Mouse (Mus musculus) CH12.LX (cell line): ENCODE measurements around the gene Phka1. TPM values are rescaled to one million over a fixed set of nuclear protein-coding genes. Genes with fewer than 3 reads are reported as not detected.

Source experiments
- DNase-seq: peaks from one replicate; pipeline ENCODE4 v3.0.0-alpha.2; 2013; ENCODE audit errors: extremely low read depth
- H3K27ac ChIP-seq: 2 replicates; pipeline ENCODE4 v1.5.1; 2012; ENCODE audit warnings: low read depth, mild to moderate bottlenecking, control low read depth, moderate library complexity; ENCODE audit not compliant: insufficient read depth
- H3K27me3 ChIP-seq: replicated peaks from 2 replicates; pipeline ENCODE3; 2012; ENCODE audit warnings: inconsistent platforms
- H3K36me3 ChIP-seq, 2 experiments: replicated peaks in 1 of 2; 2 replicates each; pipeline versions ENCODE3 to v1.6.1; 2012; ENCODE audit warnings: inconsistent platforms in 1 of 2, low read length in 1 of 2, mild to moderate bottlenecking in 1 of 2, mixed read lengths in 1 of 2, moderate library complexity in 1 of 2; ENCODE audit not compliant: control insufficient read depth in 1 of 2, insufficient read depth in 1 of 2
- H3K4me1 ChIP-seq, 2 experiments: 2 replicates each; pipeline ENCODE4 v1.6.1; 2012; ENCODE audit warnings: inconsistent platforms in 1 of 2, moderate library complexity in 1 of 2; ENCODE audit not compliant: insufficient read depth in 2 of 2, control insufficient read depth in 1 of 2
- H3K4me2 ChIP-seq: 2 replicates; pipeline ENCODE4 v1.6.1; 2012; ENCODE audit warnings: low read depth, mild to moderate bottlenecking, control low read depth; ENCODE audit not compliant: poor library complexity, insufficient read depth, severe bottlenecking
- H3K4me3 ChIP-seq, 3 experiments: fragments of 150-350 bp in 1 of 3; sonication (generic) in 1 of 3; replicated peaks in 1 of 3; 2 replicates each; pipeline versions ENCODE3 to v1.5.1; 2011 to 2012; ENCODE audit warnings: low read depth in 2 of 3, low read length in 2 of 3, mild to moderate bottlenecking in 2 of 3, moderate library complexity in 2 of 3, control low read depth in 1 of 3, improper control_type of control experiment in 1 of 3, inconsistent platforms in 1 of 3, mixed read lengths in 1 of 3; ENCODE audit not compliant: poor library complexity in 1 of 3
- H3K79me2 ChIP-seq: replicated peaks from 2 replicates; pipeline ENCODE4 v1.6.1; 2012; ENCODE audit warnings: mild to moderate bottlenecking, moderate library complexity; ENCODE audit not compliant: control insufficient read depth, poor library complexity, insufficient read depth, severe bottlenecking; ENCODE audit errors: extremely low read depth
- H3K9ac ChIP-seq: 2 replicates; pipeline ENCODE4 v1.6.1; 2012; ENCODE audit warnings: low read depth, mild to moderate bottlenecking, control low read depth, moderate library complexity; ENCODE audit not compliant: insufficient read depth
- H3K9me3 ChIP-seq: replicated peaks from 2 replicates; pipeline ENCODE3; 2012; ENCODE audit warnings: low read length, inconsistent platforms, mixed read lengths
- CHD2 ChIP-seq: IDR thresholded peaks from 2 replicates; pipeline ENCODE4 v1.6.1; 2011; ENCODE audit warnings: low read length, improper control_type of control experiment
- E2F4 ChIP-seq: IDR thresholded peaks from 2 replicates; pipeline ENCODE4 v1.6.1; 2011; ENCODE audit warnings: low read depth, low read length, improper control_type of control experiment; ENCODE audit not compliant: insufficient replicate concordance
- ELF1 ChIP-seq: IDR thresholded peaks from 2 replicates; pipeline ENCODE4 v1.6.1; 2014; ENCODE audit warnings: low read depth, mild to moderate bottlenecking, inconsistent platforms, low read length, improper control_type of control experiment
- EP300 ChIP-seq: IDR thresholded peaks from 2 replicates; pipeline ENCODE4 v1.6.1; 2011; ENCODE audit warnings: low read length, improper control_type of control experiment
- HCFC1 ChIP-seq: IDR thresholded peaks from 2 replicates; pipeline ENCODE4 v1.6.1; 2012; ENCODE audit warnings: low read depth, mild to moderate bottlenecking, inconsistent platforms, low read length, improper control_type of control experiment
- IRF4 ChIP-seq: IDR thresholded peaks from 2 replicates; pipeline ENCODE4 v1.6.1; 2014; ENCODE audit warnings: low read depth, mild to moderate bottlenecking, inconsistent platforms, low read length, improper control_type of control experiment
- JUN ChIP-seq: IDR thresholded peaks from 2 replicates; pipeline ENCODE4 v1.6.1; 2011; ENCODE audit warnings: low read depth, mild to moderate bottlenecking, low read length, improper control_type of control experiment, moderate library complexity; ENCODE audit not compliant: insufficient read depth
- JUND ChIP-seq: conservative IDR thresholded peaks from 2 replicates; pipeline ENCODE4 v1.6.1; 2011; ENCODE audit warnings: low read depth, low read length, improper control_type of control experiment
- MAFK ChIP-seq: IDR thresholded peaks from 2 replicates; pipeline ENCODE4 v1.6.1; 2011; ENCODE audit warnings: low read length, improper control_type of control experiment; ENCODE audit not compliant: insufficient replicate concordance
- MAX ChIP-seq: IDR thresholded peaks from 2 replicates; pipeline ENCODE4 v1.6.1; 2011; ENCODE audit warnings: low read length, improper control_type of control experiment
- MAZ ChIP-seq: IDR thresholded peaks from 2 replicates; pipeline ENCODE4 v1.6.1; 2012; ENCODE audit warnings: low read depth, mild to moderate bottlenecking, inconsistent platforms, low read length, improper control_type of control experiment, moderate library complexity
- RAD21 ChIP-seq: IDR thresholded peaks from 2 replicates; pipeline ENCODE4 v1.6.1; 2011; ENCODE audit warnings: low read depth, mild to moderate bottlenecking, low read length, improper control_type of control experiment, moderate library complexity
- RCOR1 ChIP-seq: conservative IDR thresholded peaks from 2 replicates; pipeline ENCODE4 v1.6.1; 2012; ENCODE audit warnings: low read depth, mild to moderate bottlenecking, inconsistent platforms, low read length, improper control_type of control experiment
- SIN3A ChIP-seq: IDR thresholded peaks from 2 replicates; pipeline ENCODE4 v1.6.1; 2012; ENCODE audit warnings: low read length, improper control_type of control experiment, inconsistent platforms
- SMC3 ChIP-seq: IDR thresholded peaks from 2 replicates; pipeline ENCODE4 v1.6.1; 2011; ENCODE audit warnings: low read depth, low read length, improper control_type of control experiment
- TCF12 ChIP-seq: IDR thresholded peaks from 2 replicates; pipeline ENCODE4 v1.6.1; 2014; ENCODE audit warnings: low read depth, mild to moderate bottlenecking, inconsistent platforms, low read length, improper control_type of control experiment
- UBTF ChIP-seq: IDR thresholded peaks from 2 replicates; pipeline ENCODE4 v1.6.1; 2012; ENCODE audit warnings: low read depth, mild to moderate bottlenecking, inconsistent platforms, low read length, improper control_type of control experiment, moderate library complexity
- ZMIZ1 ChIP-seq: IDR thresholded peaks from 2 replicates; pipeline ENCODE4 v1.6.1; 2012; ENCODE audit warnings: low read depth, mild to moderate bottlenecking, inconsistent platforms, low read length, improper control_type of control experiment
- dilution Hi-C: fragments of 300-500 bp; cut with MboI; formaldehyde crosslinking; loops from 2 replicates; pipeline ENCODE4 v1.14.3; 2020; ENCODE audit warnings: low sequenced_read_pairs; ENCODE audit not compliant: extremely low pct_unique_long_range_greater_than_20kb, extremely low pct_ligation_motif_present
- in situ Hi-C: fragments of 300-500 bp; cut with MboI; formaldehyde crosslinking; loops from 3 replicates; pipeline ENCODE4 v1.14.3; 2019; ENCODE audit warnings: low sequenced_read_pairs, low pct_ligation_motif_present, low pct_unique_long_range_greater_than_20kb, mixed read lengths
- polyA plus RNA-seq: library from polyadenylated mRNA; unstranded; fragments of >175 nt; gene quantifications from 2 replicates; pipeline ENCODE4 v1.2.1, GENCODE M21; 2012; ENCODE audit warnings: low read depth; ENCODE audit not compliant: insufficient read length
- total RNA-seq, 2 experiments: library from RNA; depleted of rRNA; stranded (reverse); fragments of 300-350 nt in 1 of 2; fragments of >200 nt in 1 of 2; gene quantifications; 2 replicates each; pipeline ENCODE4 v1.2.3; 2012 to 2014

The Phka1 gene
- total and polyA plus RNA-seq, 3 experiments = 2.1 to 3.9 (median 2.3) TPM

DNA sequence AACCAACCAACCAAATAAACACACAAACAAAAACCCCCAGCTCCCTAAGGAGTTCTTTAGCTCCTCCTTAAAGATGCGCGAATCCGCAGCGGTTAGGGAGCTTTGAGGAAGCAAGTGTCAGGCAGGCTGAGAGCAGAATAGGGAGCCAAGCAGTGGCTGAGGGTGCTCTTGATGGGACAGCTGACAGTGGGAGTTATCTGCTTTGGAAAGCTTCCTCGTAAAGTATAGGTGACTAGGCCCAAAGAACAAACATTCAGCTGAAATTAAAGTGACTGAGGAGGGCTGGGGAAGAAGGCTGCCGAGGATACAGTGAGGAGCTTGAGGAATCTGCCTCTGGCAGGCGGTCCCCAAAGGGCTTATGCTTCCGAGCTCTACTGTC is 516 bp upstream of the Phka1 start:
- dilution Hi-C loops (no loop called here), in situ Hi-C loops (no loop called here)
- Histone ChIP-seq H3K27me3 (no peaks in the 10 kb centered on the region), H3K27ac (no peak overlapping the region), H3K79me2 (no peaks in the 10 kb centered on the region), H3K9ac (peak overlapping the region; percentile 47), H3K4me2 (peak overlapping the region; percentile 39), H3K4me3 (peak overlapping the region; percentile 56 to 89 (median 60)), H3K36me3 (no peaks in the 10 kb centered on the region), H3K9me3 (no peaks in the 10 kb centered on the region), H3K4me1 (peaks cover 0 to 6% of the 10 kb centered on the region in 2 experiments; a peak in 1 of 4 replicates)
- DNase-seq = peak; percentile 49
- TF ChIP-seq TCF12 = no peak
- no peak for TF ChIP-seq E2F4
- no peak for TF ChIP-seq CHD2
- no peak for TF ChIP-seq RAD21
- TF ChIP-seq ELF1 = no peak
- TF ChIP-seq JUN = no peak
- no peak for TF ChIP-seq HCFC1
- TF ChIP-seq JUND = no peak

- peaks cover 0 to 2% of the 10 kb centered on the region in 2 experiments for H3K36me3 ChIP-seq
- TF ChIP-seq SMC3 (no peak), MAFK (no peak), ZMIZ1 (no peak), MAX (no peak), SIN3A (no peak), MAZ (no peak), EP300 (no peak), UBTF (no peak), IRF4 (no peak), ELF1 (no peak), RCOR1 (no peak), JUN (no peak)
- dilution Hi-C loops (no loop called here), in situ Hi-C loops (no loop called here)
- no peaks in the 10 kb centered on the region for H3K79me2 ChIP-seq
- H3K4me3 ChIP-seq = no peak overlapping the region
- DNase-seq = no peak
- no peak overlapping the region for H3K9ac ChIP-seq
- no peaks in the 10 kb centered on the region for H3K4me1 ChIP-seq
- H3K27me3 ChIP-seq = no peaks in the 10 kb centered on the region
- no peak overlapping the region for H3K4me2 ChIP-seq
- H3K27ac ChIP-seq = no peak overlapping the region
- H3K9me3 ChIP-seq = no peaks in the 10 kb centered on the region
These were observed 42.8 kb downstream of the Phka1 start for GRCm38 (mm10) chrX:102601269-102601668.
